Mouse (Mus musculus) ES-Bruce4 (cell line): ENCODE results near the gene Casp7.

ENCODE experiments used
- CTCF ChIP-seq: IDR thresholded peaks from one replicate; pipeline ENCODE4 v1.8.1; 2011; ENCODE audit warnings: low read depth, low read length
- EP300 ChIP-seq: IDR thresholded peaks from 2 replicates; pipeline ENCODE4 v1.6.1; 2011; ENCODE audit warnings: low read depth, low read length; ENCODE audit not compliant: insufficient read depth
- POLR2A ChIP-seq: IDR thresholded peaks from one replicate; pipeline ENCODE4 v1.8.1; 2011; ENCODE audit warnings: low read length; ENCODE audit not compliant: insufficient read depth

DNA sequence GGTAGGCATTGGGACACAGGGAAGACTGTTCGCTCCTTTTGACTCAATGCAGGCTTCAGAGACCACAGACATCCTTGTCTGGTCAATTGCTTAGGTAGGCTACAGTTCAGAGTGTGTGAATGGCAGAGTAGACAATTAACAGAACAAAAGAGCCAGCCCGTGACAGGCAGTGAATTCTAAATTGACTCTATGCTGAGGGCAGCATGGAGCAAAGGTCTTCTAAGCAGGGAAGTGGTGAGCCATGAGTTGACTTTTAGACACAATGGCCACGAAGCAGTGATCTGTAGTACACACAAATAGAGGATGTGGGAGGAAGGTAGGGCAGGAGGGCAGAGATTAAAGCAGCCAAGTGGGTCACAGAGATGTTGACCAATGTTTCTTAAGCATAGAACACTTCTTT lies 80.9 kb downstream of the Casp7 start:
- no peak for TF ChIP-seq CTCF
- TF ChIP-seq EP300: no peak
- no peak for TF ChIP-seq POLR2A
